Mouse (Mus musculus): ENCODE measurements around the gene Sema3f. TPM values are rescaled to one million over a fixed set of nuclear protein-coding genes. Genes with fewer than 3 reads are reported as not detected.
A peak's percentile ranks its signal among the peaks of the same experiment; 100 is the strongest.

Gene Sema3f
- total RNA-seq, 2 experiments from 2014 or later, result 16.6 to 17.2 TPM

GRCm38 (mm10) chr9:107644495-107645152 is 65.7 kb downstream of the Sema3f start:
- peak; percentile 87 to 89 for DNase-seq (ENCODE audit: low spot score in 2 of 2)
- intact Hi-C loops (cut with DNase I), result loop anchor here (1.0 to 2.0 kb wide), 4 partner anchors 18 to 94 kb away; no protein-coding TSS in a partner anchor

- intact Hi-C loops (cut with DNase I), result loop anchor here (1.0 to 2.0 kb wide), 3 partner anchors 17 to 95 kb away; no protein-coding TSS in a partner anchor
These were observed 66.6 kb downstream of the Sema3f start for GRCm38 (mm10) chr9:107643544-107644214.

DNA sequence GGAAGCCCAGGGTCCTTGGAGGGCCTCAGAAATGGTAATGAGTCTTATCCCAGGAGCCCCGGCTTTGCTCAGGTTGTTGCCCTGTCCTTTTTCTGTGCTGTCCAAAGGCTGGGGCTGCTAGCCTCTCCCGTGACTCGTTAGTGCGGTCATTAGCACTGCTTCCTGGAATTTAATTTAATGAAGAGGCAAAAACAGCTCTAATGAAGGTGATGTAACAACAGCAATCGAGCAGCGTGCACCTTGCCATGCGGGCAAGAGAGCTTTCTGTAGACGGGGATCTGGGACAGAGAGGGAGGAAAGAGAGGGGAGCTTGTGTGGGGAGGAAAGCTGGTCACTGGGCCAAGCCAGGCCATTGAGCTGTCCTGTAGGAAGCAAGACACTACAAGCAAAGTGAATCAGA is 68.6 kb downstream of the Sema3f start:
- DNase-seq (ENCODE audit: low spot score in 2 of 2), result no peak
- intact Hi-C loops (cut with DNase I), result no loop called here

More at GRCm38 (mm10) chr9:107643544-107644214, 66.6 kb downstream of the Sema3f start:
- no peak for DNase-seq (ENCODE audit: low spot score in 2 of 2)

DNA sequence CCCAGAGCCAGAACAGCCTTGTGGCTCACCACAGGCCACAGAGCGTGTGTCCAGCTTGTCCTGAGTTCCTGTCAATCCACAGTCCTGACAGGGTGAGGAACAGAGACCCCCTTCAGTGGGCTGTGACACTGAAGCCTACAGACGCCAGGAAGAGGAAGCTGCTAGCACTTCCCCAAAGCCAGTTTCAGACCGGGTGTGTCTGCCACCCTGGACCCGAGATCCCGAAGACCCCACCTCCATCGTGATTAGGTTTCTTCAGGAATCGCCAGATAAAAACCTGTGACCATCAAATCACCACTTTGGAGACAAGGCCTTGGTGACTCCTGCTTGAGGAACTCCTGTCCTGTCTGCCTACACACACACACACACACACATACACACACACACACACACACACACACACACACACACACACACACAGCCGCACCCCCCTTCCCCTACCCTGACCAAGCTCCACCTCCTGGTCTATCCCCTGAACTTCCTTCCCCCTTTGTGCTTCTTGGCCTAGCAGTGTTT is 70.0 kb downstream of the Sema3f start:
- no peak for DNase-seq (ENCODE audit: low spot score in 2 of 2)
- intact Hi-C loops (cut with DNase I), result no loop called here

DNA sequence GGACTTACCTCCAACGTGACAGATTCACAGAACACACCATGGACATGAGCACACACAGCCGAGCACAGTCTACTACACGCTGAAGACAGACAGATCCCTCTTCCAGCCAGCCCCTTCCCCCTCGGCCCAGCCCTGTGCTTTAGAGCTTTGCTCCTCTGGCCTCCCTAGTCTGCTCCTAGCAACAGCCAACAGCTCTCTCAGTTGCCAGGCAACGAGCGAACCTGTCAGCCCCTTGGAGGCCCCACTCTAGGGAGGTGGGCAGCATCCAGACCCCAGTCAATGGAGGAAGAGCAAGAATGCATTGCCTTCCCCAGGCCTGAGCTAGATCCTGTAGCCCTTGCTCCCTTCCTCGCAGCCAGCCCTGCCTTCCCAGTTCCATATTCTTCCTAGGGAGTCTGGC is 73.2 kb downstream of the Sema3f start:
- DNase-seq (ENCODE audit: low spot score in 2 of 2), result no peak
- intact Hi-C loops (cut with DNase I), result no loop called here

- DNase-seq (ENCODE audit: low spot score in 2 of 2), result peak; percentile 94 to 95
- intact Hi-C loops (cut with DNase I), result no loop called here
These were observed 74.8 kb downstream of the Sema3f start, which contains the start of gene Gnai2 for GRCm38 (mm10) chr9:107635279-107636028. Gene Gnai2 (minus strand): TSS chr9:107635367.

DNA sequence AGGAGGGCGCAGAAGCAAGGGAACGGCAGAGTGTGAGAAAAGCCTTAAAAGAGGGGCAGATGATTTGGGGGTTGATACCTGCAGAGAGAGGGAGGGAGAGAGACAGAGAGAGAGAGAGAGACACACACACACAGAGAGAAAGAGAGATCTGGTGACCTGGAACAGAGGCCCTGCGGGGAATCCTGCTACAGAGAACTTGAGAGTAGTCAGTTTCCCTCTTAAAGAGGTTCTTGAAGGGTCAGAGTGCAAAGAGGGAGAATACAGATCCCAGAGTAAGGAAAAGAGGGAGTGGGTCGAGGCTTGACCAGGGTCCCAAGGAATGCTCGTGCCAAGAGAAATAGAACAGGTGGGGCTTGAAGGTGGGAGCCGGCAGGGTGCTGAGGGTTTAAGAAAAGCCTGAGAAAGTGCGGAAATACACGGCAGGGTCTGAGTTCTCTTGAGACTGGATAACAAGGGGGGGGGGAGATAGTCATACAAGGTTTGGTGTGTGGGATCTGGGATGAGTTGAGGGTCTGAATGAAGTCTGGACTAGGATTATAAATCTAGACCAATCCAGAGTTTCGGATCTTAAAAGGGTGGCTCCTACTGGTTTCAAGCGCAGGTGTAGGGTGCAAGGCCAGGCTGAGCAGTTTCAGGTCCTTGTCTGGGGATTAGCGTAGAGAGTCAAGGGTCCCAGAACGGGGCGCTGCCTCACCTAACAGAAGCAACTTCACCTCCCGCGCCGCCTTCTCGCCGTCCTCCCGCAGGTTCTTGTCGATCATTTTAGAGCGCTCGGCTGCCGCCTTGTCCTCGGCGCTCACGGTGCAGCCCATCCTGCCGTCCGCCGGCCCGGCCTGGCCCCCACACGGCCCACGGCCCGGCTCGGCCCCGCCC is 75.6 kb downstream of the Sema3f start:
- intact Hi-C loops (cut with DNase I), result no loop called here
- DNase-seq (ENCODE audit: low spot score in 2 of 2), result no peak

- intact Hi-C loops (cut with DNase I), result loop anchor here (2.0 kb wide), 1 partner anchor 21 kb away; no protein-coding TSS in a partner anchor
- peak in 1 of 2 experiments; percentile 38 for DNase-seq (ENCODE audit: low spot score in 2 of 2)
These were observed 76.4 kb downstream of the Sema3f start for GRCm38 (mm10) chr9:107633661-107634405.

GRCm38 (mm10) chr9:107633091-107633660 is 77.1 kb downstream of the Sema3f start:
- intact Hi-C loops (cut with DNase I), result loop anchor here (2.0 kb wide), 1 partner anchor 20 kb away; no protein-coding TSS in a partner anchor

GRCm38 (mm10) chr9:107632478-107632877 is 77.8 kb downstream of the Sema3f start:
- intact Hi-C loops (cut with DNase I), result loop anchor here (2.0 kb wide), 1 partner anchor 20 kb away; no protein-coding TSS in a partner anchor
- DNase-seq (ENCODE audit: low spot score in 2 of 2), result no peak

More at GRCm38 (mm10) chr9:107633091-107633660, 77.1 kb downstream of the Sema3f start:
- DNase-seq (ENCODE audit: low spot score in 2 of 2), result peak; percentile 81 to 84

DNA sequence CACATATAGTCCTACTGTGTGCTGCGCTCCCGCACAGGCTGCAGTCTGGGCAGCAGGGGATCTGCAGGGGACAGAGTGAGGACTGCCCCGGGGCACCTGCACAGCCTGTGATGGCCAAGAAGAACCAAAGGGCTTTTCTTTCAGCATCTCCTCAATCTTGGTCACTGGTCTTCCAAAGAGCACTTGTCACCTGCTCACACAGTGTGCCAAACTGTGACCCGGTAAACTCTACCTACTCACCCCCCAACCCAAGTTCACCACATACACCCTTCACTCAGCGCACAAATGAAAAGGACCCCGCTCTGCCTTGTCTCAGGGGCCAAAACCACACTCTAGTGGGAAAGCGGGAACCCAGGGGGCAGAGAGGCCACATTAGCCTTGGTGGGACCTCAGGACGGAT is 78.4 kb downstream of the Sema3f start:
- intact Hi-C loops (cut with DNase I), result loop anchor here (2.0 kb wide), 1 partner anchor 19 kb away; no protein-coding TSS in a partner anchor
- DNase-seq (ENCODE audit: low spot score in 2 of 2), result no peak

Other genes starting within 250 kb of the Sema3f start
- gene Tmem115, start 176.5 kb downstream of the Sema3f start, total RNA-seq (2021), result 10 to 100 TPM; 34.7 to 39.6 TPM
- gene Cyb561d2, start 168.3 kb downstream of the Sema3f start, total RNA-seq (2021), result 10 to 100 TPM; 16.9 to 17.0 TPM
- gene Nprl2, start 168.2 kb downstream of the Sema3f start, total RNA-seq (2021), result 10 to 100 TPM; 38.9 to 46.2 TPM
- 1 to 10 TPM; 3.4 to 4.3 TPM for gene Zmynd10, start 163.2 kb downstream of the Sema3f start, total RNA-seq (2021)
- 10 to 100 TPM; 16.7 to 19.0 TPM for gene Rassf1, start 158.9 kb downstream of the Sema3f start, total RNA-seq (2021)
- 100 to 1,000 TPM in 1 of 2 experiments, 10 to 100 TPM in 1; 91.3 to 106 TPM for gene Tusc2, start 147.2 kb downstream of the Sema3f start, total RNA-seq (2021)
- gene Hyal2, start 142.5 kb downstream of the Sema3f start, total RNA-seq (2021), result 10 to 100 TPM; 11.1 to 12.7 TPM
- 1 to 10 TPM; 4.4 to 6.8 TPM for gene Hyal1, start 133.5 kb downstream of the Sema3f start, total RNA-seq (2021)
- 10 to 100 TPM; 10.3 to 11.5 TPM for gene Naa80, start 131.6 kb downstream of the Sema3f start, total RNA-seq (2021)
- gene Hyal3, start 129.7 kb downstream of the Sema3f start, total RNA-seq (2021), result 1 to 10 TPM in 1 of 2 experiments, under 1 TPM in 1; 0.79 to 1.9 TPM
- gene Ifrd2, start 122.8 kb downstream of the Sema3f start, total RNA-seq (2021), result 10 to 100 TPM; 11.1 to 13.8 TPM
- gene Sema3b, start 101.2 kb downstream of the Sema3f start, total RNA-seq (2021), result 1 to 10 TPM; 2.6 to 3.1 TPM
- 100 to 1,000 TPM; 215 to 221 TPM for gene Gnai2, start 75.1 kb downstream of the Sema3f start, total RNA-seq (2021)
- 10 to 100 TPM; 66.3 to 66.8 TPM for gene Slc38a3, start 40.9 kb downstream of the Sema3f start, total RNA-seq (2021)
- gene Gnat1, start 30.8 kb downstream of the Sema3f start, total RNA-seq (2021), result 1 to 10 TPM in 1 of 2 experiments, under 1 TPM in 1; 0.41 to 1.2 TPM
- 100 to 1,000 TPM; 109 to 159 TPM for gene Rbm5, start 60.5 kb upstream of the Sema3f start, total RNA-seq (2021)
- 10 to 100 TPM; 48.3 to 72.1 TPM for gene Rbm6, start 162.8 kb upstream of the Sema3f start, total RNA-seq (2021)
- 10 to 100 TPM; 23.9 to 27.1 TPM for gene Mon1a, start 177.7 kb upstream of the Sema3f start, total RNA-seq (2021)
- 1 to 10 TPM in 1 of 2 experiments, under 1 TPM in 1; 0.81 to 2.6 TPM for gene Mst1r, start 196.4 kb upstream of the Sema3f start, total RNA-seq (2021)
- not detected for gene Actl11, start 218.0 kb upstream of the Sema3f start, total RNA-seq (2021)
- gene Camkv, start 225.2 kb upstream of the Sema3f start, total RNA-seq (2021), result 100 to 1,000 TPM; 353 to 360 TPM
- gene Traip, start 239.7 kb upstream of the Sema3f start, total RNA-seq (2021), result 10 to 100 TPM in 1 of 2 experiments, 1 to 10 TPM in 1; 7.8 to 16.5 TPM

Measured in left cerebral cortex, postnatal 36 days (tissue).